In the genomic region with DNA sequence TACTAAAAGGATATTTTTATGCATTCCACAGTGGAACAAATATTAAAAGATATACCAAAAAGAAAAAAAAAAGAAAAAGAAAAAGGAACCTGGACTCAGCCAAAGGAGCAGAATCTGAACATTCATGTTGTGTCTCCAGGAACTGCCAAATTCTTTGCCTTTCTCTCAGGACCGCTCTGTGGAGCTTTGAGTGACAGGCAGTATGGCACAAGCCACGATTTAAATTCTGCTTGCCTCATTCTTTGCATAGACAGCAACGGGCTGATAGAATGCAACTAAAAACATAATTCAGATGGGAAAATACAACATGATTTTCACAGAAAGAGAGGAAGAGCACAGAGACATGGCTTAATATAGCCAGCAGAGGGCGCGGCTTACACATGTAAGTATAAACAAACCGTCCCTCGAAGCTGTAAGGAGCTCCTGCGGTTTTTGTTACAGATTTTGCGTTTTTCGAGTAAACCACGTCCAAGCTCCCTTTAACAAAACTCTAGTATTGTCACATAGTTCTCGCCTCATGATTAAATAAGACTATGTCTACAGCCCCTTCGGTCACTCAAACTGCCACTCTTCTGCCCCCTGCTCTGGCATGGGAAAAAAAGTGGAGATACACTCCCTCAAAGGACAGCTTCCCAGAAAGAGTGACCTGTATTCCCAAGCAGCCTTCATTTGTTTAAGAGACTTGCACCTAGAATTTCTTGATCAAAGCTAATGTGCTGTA, we compare ENCODE assay signal across 7 mouse cellular contexts.
DNase-seq lines count a peak whose midpoint lies in the region; ATAC-seq and TF ChIP-seq lines count a peak whose summit lies in the region.

No protein-coding gene starts in this region.

- no peaks in the 10 kb centered on the region for H3K36me3 ChIP-seq in forebrain, embryonic 15.5 days
- H3K36me3 ChIP-seq in hindbrain, embryonic 13.5 days = no peaks in the 10 kb centered on the region
- no peaks in the 10 kb centered on the region for H3K36me3 ChIP-seq in lung, postnatal 0 days (ENCODE audit: insufficient read depth, low read length)

- peak overlapping the region; percentile 34 for H3K4me2 ChIP-seq in forebrain, embryonic 15.5 days (replicated peaks)
- H3K4me2 ChIP-seq in hindbrain, embryonic 13.5 days = peak overlapping the region; percentile 40
- H3K4me2 ChIP-seq in lung, postnatal 0 days (replicated peaks; ENCODE audit: low read depth, low read length) = peak overlapping the region; percentile 34

- H3K27me3 ChIP-seq in forebrain, embryonic 15.5 days = no peaks in the 10 kb centered on the region
- no peaks in the 10 kb centered on the region for H3K27me3 ChIP-seq in hindbrain, embryonic 13.5 days
- no peaks in the 10 kb centered on the region for H3K27me3 ChIP-seq in lung, postnatal 0 days (replicated peaks; ENCODE audit: insufficient read depth, low read length)

- WGBS in forebrain, embryonic 15.5 days = 12% methylated on average over 13 of the region's 13 CpGs
- 24% methylated on average over 13 of the region's 13 CpGs for whole genome bisulfite sequencing in hindbrain, embryonic 13.5 days
- 18% methylated on average over 13 of the region's 13 CpGs for WGBS in lung, postnatal 0 days

- TF ChIP-seq CTCF in lung, postnatal 0 days (IDR thresholded peaks at IDR 0.05) = peak; percentile 69

- H3K9ac ChIP-seq in forebrain, embryonic 15.5 days (replicated peaks) = no peak overlapping the region
- H3K9ac ChIP-seq in hindbrain, embryonic 13.5 days = no peak overlapping the region
- H3K9ac ChIP-seq in lung, postnatal 0 days (replicated peaks; ENCODE audit: low read depth) = no peak overlapping the region

- TF ChIP-seq EP300 in lung, postnatal 0 days (IDR thresholded peaks at IDR 0.05) = no peak

- 0 out of 2 replicates have a peak overlapping the region, but pooled peaks have one; percentile 8 for H3K4me3 ChIP-seq in forebrain, embryonic 15.5 days
- peak overlapping the region; percentile 16; the same call in 1 of the 2 replicates for H3K4me3 ChIP-seq in hindbrain, embryonic 13.5 days
- 0 out of 2 replicates have a peak overlapping the region, but pooled peaks have one; percentile 5 for H3K4me3 ChIP-seq in lung, postnatal 0 days (ENCODE audit: low read depth, low read length)

- peak; percentile 41 for DNase-seq in Muller cell, postnatal 12 days (ENCODE audit: inconsistent ontology term)
- peak; percentile 32 for DNase-seq in layer of hippocampus, adult 9-10 months (ENCODE audit: low spot score)
- peak; percentile 67 for DNase-seq in lung, postnatal 0 days (ENCODE audit: low spot score)
- DNase-seq in retina, embryonic 14.5 days (ENCODE audit: low spot score) = peak; percentile 81

- peak; percentile 78; the same call in 1 of the 2 replicates for ATAC-seq in cerebellum, adult (ENCODE audit: insufficient number of reproducible peaks, low FRiP score, low TSS enrichment)
- ATAC-seq in forebrain, embryonic 15.5 days (replicated peaks) = peak; percentile 83
- ATAC-seq in hindbrain, embryonic 13.5 days (ENCODE audit: low FRiP score) = peak; percentile 68
- no peak for ATAC-seq in lung, postnatal 0 days

- H3K27ac ChIP-seq in forebrain, embryonic 15.5 days (replicated peaks) = peak overlapping the region; percentile 40; the same call in 1 of the 2 replicates
- no peak overlapping the region for H3K27ac ChIP-seq in hindbrain, embryonic 13.5 days
- H3K27ac ChIP-seq in lung, postnatal 0 days (ENCODE audit: low read length) = no peak overlapping the region

- peaks cover 5% of the 10 kb centered on the region; the same call in 1 of the 2 replicates for H3K4me1 ChIP-seq in forebrain, embryonic 15.5 days
- no peaks in the 10 kb centered on the region for H3K4me1 ChIP-seq in hindbrain, embryonic 13.5 days (replicated peaks)
- no peaks in the 10 kb centered on the region for H3K4me1 ChIP-seq in lung, postnatal 0 days (ENCODE audit: insufficient read depth, low read depth, low read length)

- H3K9me3 ChIP-seq in forebrain, embryonic 15.5 days = no peaks in the 10 kb centered on the region
- no peaks in the 10 kb centered on the region for H3K9me3 ChIP-seq in hindbrain, embryonic 13.5 days
- no peaks in the 10 kb centered on the region for H3K9me3 ChIP-seq in lung, postnatal 0 days (ENCODE audit: low read length)
